Mouse (Mus musculus) midbrain, postnatal 0 days (tissue): ENCODE results near the gene Uhmk1. TPM values are rescaled to one million over a fixed set of nuclear protein-coding genes. Genes with fewer than 3 reads are reported as not detected.
A peak's percentile ranks its signal among the peaks of the same experiment; 100 is the strongest.

Experiments
- ATAC-seq: fragments of 200-750 bp; cut with Nextera tagmentation; 2 replicates; pipeline ENCODE4 v1.8.0; 2017; ENCODE audit warnings: moderate number of reproducible peaks, mild to moderate bottlenecking, moderate TSS enrichment, moderate library complexity; ENCODE audit not compliant: low FRiP score
- DNase-seq: peaks from one replicate; pipeline ENCODE4 v3.0.0-alpha.2; 2015; ENCODE audit warnings: low spot score
- H3K27ac ChIP-seq: fragments of 300-500 bp; sonication (generic); 2 replicates; pipeline ENCODE4 v1.5.1; 2014; ENCODE audit warnings: low read depth, mild to moderate bottlenecking, low read length, mixed read lengths
- H3K27me3 ChIP-seq: fragments of 300-500 bp; sonication (generic); 2 replicates; pipeline ENCODE4 v1.6.1; 2014; ENCODE audit warnings: low read length, control low read depth, mixed read lengths; ENCODE audit not compliant: insufficient read depth
- H3K36me3 ChIP-seq: fragments of 300-500 bp; sonication (generic); 2 replicates; pipeline ENCODE4 v1.6.1; 2014; ENCODE audit warnings: low read length, control low read depth, mixed read lengths; ENCODE audit not compliant: insufficient read depth
- H3K4me1 ChIP-seq: fragments of 300-500 bp; sonication (generic); 2 replicates; pipeline ENCODE4 v1.6.1; 2014; ENCODE audit warnings: mild to moderate bottlenecking, control low read depth, antibody characterized with exemption, low read length, mixed read lengths; ENCODE audit not compliant: insufficient read depth
- H3K4me2 ChIP-seq: fragments of 300-500 bp; sonication (generic); 2 replicates; pipeline ENCODE4 v1.6.1; 2014; ENCODE audit warnings: low read depth, mild to moderate bottlenecking, low read length, mixed read lengths; ENCODE audit not compliant: poor library complexity, severe bottlenecking
- H3K4me3 ChIP-seq: fragments of 300-500 bp; sonication (generic); 2 replicates; pipeline ENCODE4 v1.5.1; 2014; ENCODE audit warnings: low read depth, mild to moderate bottlenecking, low read length, moderate library complexity
- H3K9ac ChIP-seq: fragments of 300-500 bp; sonication (generic); replicated peaks from 2 replicates; pipeline ENCODE4 v1.6.1; 2014; ENCODE audit warnings: mild to moderate bottlenecking, low read length, moderate library complexity, mixed read lengths; ENCODE audit not compliant: poor library complexity, severe bottlenecking
- H3K9me3 ChIP-seq: fragments of 300-500 bp; sonication (generic); 2 replicates; pipeline ENCODE4 v1.6.1; 2016; ENCODE audit warnings: low read length, control low read depth
- CTCF ChIP-seq: IDR thresholded peaks from 2 replicates; pipeline ENCODE4 v1.5.1; 2016; ENCODE audit warnings: antibody characterized with exemption, mild to moderate bottlenecking
- WGBS: fragments of 180-500 bp; shearing (Covaris S2); extraction: QIAGEN DNeasy Blood & Tissue Kit; methylation state at CpG from one replicate; pipeline ENCODE4 v1.1.7; 2014; 5-methylcytosine and 5-hydroxymethylcytosine counted together
- polyA plus RNA-seq: library from polyadenylated mRNA; unstranded; fragments of >200 nt; fragmentation: Nextera tagmentation; extraction: Ambion mirVana; gene quantifications from 2 replicates; pipeline ENCODE4 v1.2.1, GENCODE M21; 2015
- total RNA-seq: library from RNA; depleted of rRNA; stranded (reverse); fragments of >200 nt; gene quantifications from 2 replicates; pipeline ENCODE4 v1.2.3, GENCODE M21; 2014

Gene Uhmk1
- total and polyA plus RNA-seq, 2 experiments from 2014 or later = 8.2 to 46.4 TPM

DNA sequence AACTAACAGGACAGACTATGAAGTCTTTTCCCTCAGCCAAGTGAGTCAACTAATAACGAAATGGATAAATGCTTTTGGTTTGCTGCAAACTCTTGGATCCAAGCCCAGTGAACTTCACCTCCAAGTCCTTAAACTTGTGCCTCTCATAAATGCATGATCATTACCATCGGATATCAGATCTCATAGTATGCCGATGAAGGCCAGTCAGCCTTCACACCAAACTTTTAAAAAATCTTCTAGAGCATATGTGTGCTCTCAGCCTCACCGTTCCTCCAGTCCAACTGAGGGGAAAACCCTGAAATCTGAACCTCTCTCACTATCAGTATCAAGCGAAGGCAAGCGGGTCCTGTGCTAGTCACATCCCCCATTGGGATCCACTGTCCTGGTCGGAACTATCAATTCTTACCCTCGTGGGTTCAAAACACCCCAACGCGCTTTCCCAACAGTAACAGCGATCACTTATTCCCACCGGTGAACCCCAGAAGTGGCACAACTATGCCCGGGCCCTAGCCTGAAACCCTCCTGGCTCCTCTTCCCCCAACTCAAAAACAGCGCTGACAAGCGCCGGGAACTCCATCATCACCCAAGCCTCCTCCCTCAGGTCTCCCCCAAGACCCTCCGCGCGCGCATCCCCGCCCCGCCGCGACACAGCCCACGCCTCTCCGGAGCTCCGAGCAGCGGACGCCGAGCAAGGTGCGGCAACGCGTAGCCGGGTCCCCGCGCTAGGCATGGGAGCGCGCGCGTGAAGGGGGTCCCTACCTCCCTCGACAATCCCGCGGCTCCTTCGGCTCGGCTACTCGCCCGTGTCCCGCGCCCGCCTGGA lies 41.0 kb downstream of the Uhmk1 start:
- H3K4me2 ChIP-seq = peak overlapping the region; percentile 79
- 1% methylated on average over 50 of the region's 50 CpGs for WGBS
- ATAC-seq (peak; percentile 84), DNase-seq (peak; percentile 14)
- H3K27me3 ChIP-seq = no peaks in the 10 kb centered on the region
- peak overlapping the region; percentile 87 for H3K27ac ChIP-seq
- no peaks in the 10 kb centered on the region for H3K36me3 ChIP-seq
- TF ChIP-seq CTCF = no peak
- peaks cover 3% of the 10 kb centered on the region; the same call in 1 of the 2 replicates for H3K4me1 ChIP-seq
- H3K9me3 ChIP-seq = no peaks in the 10 kb centered on the region
- H3K9ac ChIP-seq = peak overlapping the region; percentile 81
- H3K4me3 ChIP-seq = peak overlapping the region; percentile 90

DNA sequence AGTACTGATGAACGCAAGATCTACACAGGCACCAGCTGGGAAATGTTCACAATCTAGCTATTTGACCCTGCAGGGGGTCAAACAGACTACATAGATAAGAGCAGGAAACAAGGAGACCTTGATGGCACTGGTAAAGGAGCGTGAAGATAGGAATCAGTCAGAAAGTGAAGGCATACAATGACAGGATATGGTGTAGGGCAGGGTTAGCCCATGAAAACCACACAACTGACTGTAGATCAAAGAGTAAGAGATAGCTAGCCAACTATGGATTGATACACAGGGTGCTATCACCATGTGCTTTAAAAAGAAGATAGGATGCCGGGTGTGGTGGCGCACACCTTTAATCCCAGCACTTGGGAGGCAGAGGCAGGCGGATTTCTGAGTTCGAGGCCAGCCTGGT lies 47.4 kb downstream of the Uhmk1 start:
- Histone ChIP-seq H3K27ac (no peak overlapping the region), H3K9ac (no peak overlapping the region), H3K4me3 (no peak overlapping the region), H3K9me3 (no peaks in the 10 kb centered on the region), H3K4me2 (no peak overlapping the region), H3K36me3 (peaks cover 17% of the 10 kb centered on the region), H3K27me3 (no peaks in the 10 kb centered on the region), H3K4me1 (no peaks in the 10 kb centered on the region)
- WGBS = 96% methylated on average over 5 of the region's 6 CpGs
- TF ChIP-seq CTCF = no peak
- DNase-seq (no peak), ATAC-seq (no peak)

- WGBS = 84% methylated on average over 3 of the region's 3 CpGs
- no peak for DNase-seq
Observed at GRCm38 (mm10) chr1:170164913-170165312, 50.3 kb downstream of the Uhmk1 start.

DNA sequence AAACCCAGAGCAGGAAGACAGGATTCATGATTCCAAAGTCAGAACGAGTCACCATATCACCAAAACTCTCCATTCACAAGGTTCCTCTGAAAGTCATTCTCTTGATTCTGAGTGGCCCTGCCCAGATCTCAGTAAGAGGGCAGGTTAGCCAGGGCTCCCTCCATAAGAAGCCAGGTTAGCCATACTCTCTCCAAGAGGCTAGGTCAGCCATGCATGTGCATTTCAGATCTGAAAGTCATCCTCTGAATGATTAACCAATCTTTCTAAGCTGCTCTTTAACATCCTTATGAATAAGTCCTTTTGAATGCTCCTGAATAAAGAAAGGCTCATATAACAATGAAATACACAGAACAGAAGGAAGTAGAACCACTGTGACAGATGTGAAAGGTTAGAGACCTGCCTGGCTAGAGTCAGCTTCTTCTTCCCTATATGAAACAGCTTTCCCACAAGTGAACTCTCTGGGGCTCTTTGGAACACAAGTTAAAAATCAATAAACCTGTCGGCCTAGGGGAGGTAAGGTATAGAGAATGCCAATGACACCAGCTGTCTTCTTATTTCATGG lies 51.1 kb downstream of the Uhmk1 start:
- TF ChIP-seq CTCF = no peak
- WGBS = 87% methylated on average over 2 of the region's 2 CpGs
- Histone ChIP-seq H3K4me2 (no peak overlapping the region), H3K9ac (no peak overlapping the region), H3K4me1 (no peaks in the 10 kb centered on the region), H3K36me3 (peaks cover 19% of the 10 kb centered on the region), H3K9me3 (no peaks in the 10 kb centered on the region), H3K4me3 (no peak overlapping the region), H3K27me3 (no peaks in the 10 kb centered on the region), H3K27ac (no peak overlapping the region)
- ATAC-seq (no peak), DNase-seq (no peak)

More at GRCm38 (mm10) chr1:170164913-170165312, 50.3 kb downstream of the Uhmk1 start:
- Histone ChIP-seq H3K4me1 (no peaks in the 10 kb centered on the region), H3K4me3 (no peak overlapping the region), H3K4me2 (no peak overlapping the region), H3K9me3 (no peaks in the 10 kb centered on the region), H3K36me3 (peaks cover 17% of the 10 kb centered on the region), H3K27me3 (no peaks in the 10 kb centered on the region), H3K27ac (no peak overlapping the region), H3K9ac (no peak overlapping the region)
- ATAC-seq = no peak
- no peak for TF ChIP-seq CTCF

DNA sequence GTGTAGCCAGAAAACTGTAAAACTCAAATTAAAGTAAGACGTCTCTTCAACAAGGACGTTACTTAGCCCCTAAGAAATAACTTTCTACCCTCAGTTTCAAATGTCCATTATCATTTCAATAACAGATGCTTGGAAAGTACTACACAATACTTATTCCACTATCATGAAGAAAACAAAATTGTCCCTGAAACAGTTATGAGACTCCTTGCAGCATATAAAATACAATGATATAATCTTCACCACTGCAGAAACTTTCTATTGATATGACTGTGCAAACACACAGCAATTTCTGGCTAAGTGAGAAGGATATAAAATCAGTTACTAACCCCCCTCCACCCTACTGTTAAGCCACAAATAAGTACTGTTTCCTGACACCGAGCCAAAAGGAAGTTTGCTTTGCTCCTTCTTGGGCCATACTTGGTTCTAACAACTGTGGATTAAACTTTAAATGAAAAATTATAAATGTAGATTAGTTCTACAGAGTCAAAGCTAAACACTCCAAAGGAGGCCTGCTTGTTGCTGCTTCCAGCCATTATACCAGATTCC lies 51.7 kb downstream of the Uhmk1 start:
- H3K4me2 ChIP-seq = no peak overlapping the region
- 92% methylated on average over 3 of the region's 3 CpGs for WGBS
- ATAC-seq = no peak
- H3K27ac ChIP-seq = no peak overlapping the region
- no peaks in the 10 kb centered on the region for H3K9me3 ChIP-seq
- no peaks in the 10 kb centered on the region for H3K27me3 ChIP-seq
- DNase-seq = no peak
- no peak overlapping the region for H3K4me3 ChIP-seq
- H3K4me1 ChIP-seq = no peaks in the 10 kb centered on the region
- no peak overlapping the region for H3K9ac ChIP-seq
- peaks cover 20% of the 10 kb centered on the region for H3K36me3 ChIP-seq
- no peak for TF ChIP-seq CTCF

GRCm38 (mm10) chr1:170161852-170162251 lies 53.3 kb downstream of the Uhmk1 start:
- TF ChIP-seq CTCF = no peak
- no peak for DNase-seq
- WGBS = 80% methylated on average over 6 of the region's 6 CpGs
- Histone ChIP-seq H3K36me3 (peaks cover 20% of the 10 kb centered on the region), H3K27ac (no peak overlapping the region), H3K4me2 (no peak overlapping the region), H3K4me3 (no peak overlapping the region), H3K9me3 (no peaks in the 10 kb centered on the region), H3K27me3 (no peaks in the 10 kb centered on the region), H3K4me1 (no peaks in the 10 kb centered on the region), H3K9ac (no peak overlapping the region)
- ATAC-seq = no peak
